Comparison of ENCODE assay signal across 30 mouse cellular contexts in the genomic region with DNA sequence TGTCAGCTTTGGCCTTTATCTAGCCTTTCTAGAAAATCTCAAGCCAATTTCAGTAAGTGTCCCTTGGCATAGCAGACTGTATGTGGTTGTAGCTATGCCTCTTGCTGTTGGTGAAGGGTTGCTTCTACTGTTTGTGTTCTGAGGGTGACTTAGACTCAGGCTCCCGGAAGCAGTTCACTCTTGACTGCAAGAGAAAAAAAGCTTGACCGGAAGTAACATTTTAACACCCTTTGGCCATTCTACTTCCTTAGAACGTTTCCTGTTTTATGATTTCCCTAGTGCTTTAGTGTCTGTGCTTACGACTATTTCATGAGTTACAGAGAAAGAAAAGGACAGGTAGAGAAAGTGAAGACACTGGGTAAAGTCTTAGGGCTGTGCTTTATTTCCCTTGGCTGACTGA.
DNase-seq lines count a peak whose midpoint lies in the region; ATAC-seq and TF ChIP-seq lines count a peak whose summit lies in the region.
"Had no signal": no experiment of that assay in that cellular context is flagged by ENCODE, and none has a peak within 500 bp of the region (broad histone marks: within the 10 kb centered on the region; RNA-seq: fewer than 3 reads in every experiment).

No protein-coding gene starts in this region.

- H3K27ac ChIP-seq in heart, adult 2 months = peak overlapping the region; percentile 12; the same call in 1 of the 2 replicates
- H3K27ac ChIP-seq in heart, postnatal 0 days (ENCODE audit: low read depth) = 0 out of 2 replicates have a peak overlapping the region, but pooled peaks have one; percentile 31
- H3K27ac ChIP-seq in spleen, adult 2 months (ENCODE audit: insufficient read depth, low read length) = peak overlapping the region; percentile 58
- no peak overlapping the region for H3K27ac ChIP-seq in midbrain, embryonic 16.5 days (ENCODE audit: low read length)
- H3K27ac ChIP-seq: embryonic facial prominence, embryonic 12.5 days; hindbrain, embryonic 14.5 days; liver, embryonic 15.5 days; lung, embryonic 15.5 days; midbrain, embryonic 13.5 days; neural tube, embryonic 15.5 days; stomach, postnatal 0 days had no signal

- ATAC-seq in heart, postnatal 0 days (ENCODE audit: insufficient read depth, low read depth) = no peak
- no peak for ATAC-seq in midbrain, embryonic 16.5 days
- ATAC-seq: forebrain, embryonic 14.5 days; midbrain, embryonic 13.5 days; Patski had no signal

- H3K9me3 ChIP-seq in heart, postnatal 0 days (replicated peaks; ENCODE audit: control insufficient read depth, low read length) = no peaks in the 10 kb centered on the region
- no peaks in the 10 kb centered on the region for H3K9me3 ChIP-seq in midbrain, embryonic 16.5 days (replicated peaks; ENCODE audit: control insufficient read depth, low read length, poor library complexity, severe bottlenecking)
- H3K9me3 ChIP-seq: embryonic facial prominence, embryonic 12.5 days; liver, embryonic 15.5 days; lung, embryonic 15.5 days; megakaryocyte, embryonic 14.5 days; midbrain, embryonic 13.5 days; neural tube, embryonic 15.5 days had no signal

- no peak for TF ChIP-seq POLR2A in heart, adult 2 months (IDR thresholded peaks at IDR 0.05; ENCODE audit: insufficient read depth, low read depth, low read length)
- TF ChIP-seq POLR2A in spleen, adult 2 months (IDR thresholded peaks at IDR 0.05; ENCODE audit: low read depth, low read length) = no peak

- H3K36me3 ChIP-seq in heart, adult 2 months (ENCODE audit: control insufficient read depth, insufficient read depth, low read length) = peaks cover 4% of the 10 kb centered on the region
- no peaks in the 10 kb centered on the region for H3K36me3 ChIP-seq in heart, postnatal 0 days (replicated peaks; ENCODE audit: control insufficient read depth, insufficient read depth, low read length)
- H3K36me3 ChIP-seq in spleen, adult 2 months (ENCODE audit: control insufficient read depth, insufficient read depth, low read length) = no peaks in the 10 kb centered on the region
- no peaks in the 10 kb centered on the region for H3K36me3 ChIP-seq in midbrain, embryonic 16.5 days (ENCODE audit: control insufficient read depth, insufficient read depth, low read length)
- H3K36me3 ChIP-seq: embryonic facial prominence, embryonic 12.5 days; liver, embryonic 15.5 days; lung, embryonic 15.5 days; midbrain, embryonic 13.5 days; neural tube, embryonic 15.5 days had no signal

- TF ChIP-seq EP300 in heart, adult 2 months (IDR thresholded peaks at IDR 0.05; ENCODE audit: insufficient read depth, low read depth, low read length) = no peak
- no peak for TF ChIP-seq EP300 in heart, postnatal 0 days (IDR thresholded peaks at IDR 0.05; ENCODE audit: low read depth)

- H3K79me2 ChIP-seq in heart, adult 2 months (replicated peaks; ENCODE audit: control insufficient read depth, insufficient read depth, low read length) = no peaks in the 10 kb centered on the region

- no peak overlapping the region for H3K4me3 ChIP-seq in heart, adult 2 months
- no peak overlapping the region for H3K4me3 ChIP-seq in heart, postnatal 0 days (ENCODE audit: low read depth, low read length)
- no peak overlapping the region for H3K4me3 ChIP-seq in spleen, adult 2 months (ENCODE audit: extremely low read depth, insufficient read depth, insufficient read length)
- no peak overlapping the region for H3K4me3 ChIP-seq in midbrain, embryonic 16.5 days (ENCODE audit: low read depth, low read length)
- H3K4me3 ChIP-seq: embryonic facial prominence, embryonic 12.5 days; liver, embryonic 15.5 days; lung, embryonic 15.5 days; megakaryocyte, embryonic 14.5 days; midbrain, embryonic 13.5 days; neural tube, embryonic 15.5 days had no signal

- 33% methylated on average over 4 of the region's 4 CpGs for WGBS in heart, adult 2 months
- WGBS in heart, postnatal 0 days = 54% methylated on average over 4 of the region's 4 CpGs
- 26% methylated on average over 4 of the region's 4 CpGs for WGBS in spleen, adult 2 months
- 85% methylated on average over 4 of the region's 4 CpGs for WGBS in midbrain, embryonic 16.5 days

- H3K9ac ChIP-seq in heart, adult 2 months (ENCODE audit: low read depth, low read length) = no peak overlapping the region
- H3K9ac ChIP-seq in heart, postnatal 0 days (replicated peaks; ENCODE audit: low read depth, low read length) = no peak overlapping the region
- no peak overlapping the region for H3K9ac ChIP-seq in midbrain, embryonic 16.5 days (ENCODE audit: low read depth, low read length)
- H3K9ac ChIP-seq: embryonic facial prominence, embryonic 12.5 days; hindbrain, embryonic 14.5 days; liver, embryonic 15.5 days; lung, embryonic 15.5 days; midbrain, embryonic 13.5 days; neural tube, embryonic 15.5 days had no signal

- DNase-seq in heart, adult 2 months = no peak
- no peak for DNase-seq in heart, adult 9 months (ENCODE audit: low spot score in 2 of 2)
- no peak for DNase-seq in heart, postnatal 0 days (ENCODE audit: low spot score)
- DNase-seq in heart, postnatal 10 days = no peak
- no peak for DNase-seq in spleen, adult 2 months (ENCODE audit: low read depth in 1 of 2, low spot score in 2 of 2)
- DNase-seq in spleen, postnatal 10 days (ENCODE audit: low spot score in 2 of 2) = no peak
- no peak for DNase-seq in frontal cortex, postnatal 10 days (ENCODE audit: low spot score in 2 of 2)
- DNase-seq: adrenal gland, postnatal 10 days; cerebellum, adult 11 months; cerebellum, adult 9-10 months; embryo, embryonic 11 days; heart, postnatal 4 days; kidney, adult 11 months; layer of hippocampus, postnatal 36 days; left cerebral cortex, postnatal 4 days; retina, postnatal 1 day; right cerebral cortex, postnatal 14 days; thymus, adult 18-20 months; thymus, postnatal 25 days had no signal

- H3K4me1 ChIP-seq in heart, adult 2 months (ENCODE audit: control insufficient read depth, insufficient read depth, low read length) = peaks cover 9% of the 10 kb centered on the region
- H3K4me1 ChIP-seq in heart, postnatal 0 days (ENCODE audit: control insufficient read depth, insufficient read depth) = peaks cover 24% of the 10 kb centered on the region
- H3K4me1 ChIP-seq in spleen, adult 2 months (ENCODE audit: control insufficient read depth, insufficient read depth, insufficient read length) = peaks cover 22% of the 10 kb centered on the region
- H3K4me1 ChIP-seq in midbrain, embryonic 16.5 days (ENCODE audit: control insufficient read depth, insufficient read depth, low read length) = 0 out of 2 replicates have a peak, but pooled peaks cover 5% of the 10 kb centered on the region
- H3K4me1 ChIP-seq: liver, embryonic 15.5 days had no signal

- no peak overlapping the region for H3K4me2 ChIP-seq in heart, postnatal 0 days (ENCODE audit: low read depth, low read length)
- H3K4me2 ChIP-seq in midbrain, embryonic 16.5 days (ENCODE audit: low read length) = no peak overlapping the region
- H3K4me2 ChIP-seq: embryonic facial prominence, embryonic 12.5 days; hindbrain, embryonic 14.5 days; liver, embryonic 15.5 days; lung, embryonic 15.5 days; midbrain, embryonic 13.5 days; neural tube, embryonic 15.5 days had no signal

- no peak for TF ChIP-seq CTCF in heart, adult 2 months (IDR thresholded peaks at IDR 0.05)
- TF ChIP-seq CTCF in heart, postnatal 0 days (IDR thresholded peaks at IDR 0.05; ENCODE audit: low read depth) = no peak
- TF ChIP-seq CTCF in spleen, adult 2 months (IDR thresholded peaks at IDR 0.05; ENCODE audit: extremely low read depth, insufficient read depth, insufficient read length, insufficient replicate concordance) = no peak

- intact Hi-C loops in heart, adult 2 months (cut with DNase I) = no loop called here
- intact Hi-C loops in heart, postnatal 10 days (cut with DNase I) = no loop called here

- H3K27me3 ChIP-seq in heart, adult 2 months (ENCODE audit: control insufficient read depth, insufficient read depth, low read length) = no peaks in the 10 kb centered on the region
- no peaks in the 10 kb centered on the region for H3K27me3 ChIP-seq in heart, postnatal 0 days (ENCODE audit: control insufficient read depth, insufficient read depth, low read length)
- no peaks in the 10 kb centered on the region for H3K27me3 ChIP-seq in spleen, adult 2 months (ENCODE audit: control insufficient read depth, insufficient read depth, low read length)
- no peaks in the 10 kb centered on the region for H3K27me3 ChIP-seq in midbrain, embryonic 16.5 days (ENCODE audit: control insufficient read depth, insufficient read depth, low read depth, low read length)
- H3K27me3 ChIP-seq: embryonic facial prominence, embryonic 12.5 days; liver, embryonic 15.5 days; lung, embryonic 15.5 days; megakaryocyte, embryonic 14.5 days; midbrain, embryonic 13.5 days; neural tube, embryonic 15.5 days; Patski had no signal
